9 mouse cellular contexts compared by ENCODE assay signal in the genomic region with DNA sequence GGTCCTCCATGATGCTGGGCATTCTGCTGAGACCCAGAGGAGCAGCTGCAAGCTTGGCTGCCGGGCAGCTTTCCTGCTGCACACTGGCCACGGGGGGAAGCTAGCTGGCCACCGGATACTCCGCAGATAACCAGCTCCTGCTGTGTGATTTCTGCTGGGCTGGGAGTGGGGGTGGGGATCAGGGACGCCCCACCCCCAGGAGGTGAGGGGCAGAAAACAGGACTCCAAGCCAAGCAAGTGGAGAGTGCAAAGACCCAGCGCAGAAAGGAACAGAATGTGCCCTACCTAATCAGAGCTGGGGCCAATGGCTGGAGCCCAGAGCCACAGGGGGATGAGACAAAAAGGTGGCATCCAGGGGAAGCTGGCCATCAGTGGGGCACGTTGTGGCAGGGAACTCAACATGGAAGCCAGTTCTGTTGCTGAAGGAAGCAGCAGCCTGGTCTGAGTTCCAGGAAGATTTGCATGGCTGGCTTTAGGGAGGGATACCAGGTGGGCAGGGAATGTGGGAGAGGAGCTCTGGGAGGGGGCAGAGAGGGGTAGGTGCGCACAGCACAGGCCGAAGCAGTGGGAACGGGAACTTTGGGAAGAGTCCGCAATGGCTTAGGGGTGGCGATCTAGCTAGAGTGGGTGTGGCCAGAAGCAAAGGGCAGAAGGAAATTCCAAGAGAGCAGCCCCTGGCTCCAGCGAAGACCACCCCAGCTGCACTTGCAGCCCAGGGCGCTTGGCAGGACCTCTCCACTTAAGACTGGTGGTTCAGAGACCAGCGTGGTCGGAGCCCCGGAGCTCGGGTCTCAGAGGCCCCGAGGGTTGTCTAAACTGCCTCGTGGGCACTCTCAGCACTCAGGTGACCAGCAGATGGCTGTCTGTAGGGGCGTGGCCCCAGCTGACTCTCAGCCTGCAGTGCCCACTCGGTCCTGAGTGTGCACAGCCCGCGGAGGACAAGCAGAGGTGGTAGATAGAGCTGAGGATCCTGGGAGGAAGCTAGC.
DNase-seq lines count a peak whose midpoint lies in the region; ATAC-seq and TF ChIP-seq lines count a peak whose summit lies in the region.
"Had no signal": no experiment of that assay in that cellular context is flagged by ENCODE, and none has a peak within 500 bp of the region (broad histone marks: within the 10 kb centered on the region; RNA-seq: fewer than 3 reads in every experiment).

No protein-coding gene starts in this region.

- TF ChIP-seq CTCF in left cerebral cortex, adult 2 months (IDR thresholded peaks at IDR 0.05): no peak; the same call in 1 of the 2 replicates

- DNase-seq in left cerebral cortex, adult 2 months (ENCODE audit: extremely low spot score in 1 of 2, low spot score in 2 of 2): peak in 1 of 2 experiments; percentile 51
- no peak for DNase-seq in left cerebral cortex, adult 11 months (ENCODE audit: low spot score)
- peak; percentile 77 for DNase-seq in embryo, embryonic 10 days (ENCODE audit: low spot score)
- peak; percentile 67 to 70 for DNase-seq in heart, adult 9 months (ENCODE audit: low spot score in 2 of 2)
- DNase-seq in kidney, adult 8-10 months: peak; percentile 83 to 84

- H3K36me3 ChIP-seq in lung, embryonic 15.5 days: no peaks in the 10 kb centered on the region
- no peaks in the 10 kb centered on the region for H3K36me3 ChIP-seq in stomach, embryonic 15.5 days
- H3K36me3 ChIP-seq: G1E had no signal

- peaks cover 76% of the 10 kb centered on the region for H3K4me1 ChIP-seq in lung, embryonic 15.5 days
- H3K4me1 ChIP-seq in stomach, embryonic 15.5 days: peaks cover 81% of the 10 kb centered on the region

- intact Hi-C loops in left cerebral cortex, adult 2 months (cut with DNase I): no loop called here

- peak overlapping the region; percentile 68 for H3K4me2 ChIP-seq in lung, embryonic 15.5 days
- H3K4me2 ChIP-seq in stomach, embryonic 15.5 days: peak overlapping the region; percentile 60

- no peaks in the 10 kb centered on the region for H3K27me3 ChIP-seq in lung, embryonic 15.5 days
- H3K27me3 ChIP-seq in stomach, embryonic 15.5 days (replicated peaks): no peaks in the 10 kb centered on the region

- no peak for ATAC-seq in lung, embryonic 15.5 days (ENCODE audit: borderline replicate concordance, extremely low read depth, low FRiP score, low TSS enrichment)
- no peak for ATAC-seq in stomach, embryonic 15.5 days (ENCODE audit: insufficient read depth, low FRiP score, low read depth)
- no peak for ATAC-seq in activated CD4-positive, CD25-positive, alpha-beta regulatory T cell, adult 4 months

- 2% methylated on average over 24 of the region's 24 CpGs for WGBS in lung, embryonic 15.5 days
- 5% methylated on average over 24 of the region's 24 CpGs for WGBS in stomach, embryonic 15.5 days

- no peak overlapping the region for H3K4me3 ChIP-seq in left cerebral cortex, adult 2 months
- peak overlapping the region; percentile 12 for H3K4me3 ChIP-seq in lung, embryonic 15.5 days
- H3K4me3 ChIP-seq in stomach, embryonic 15.5 days (replicated peaks): 0 out of 2 replicates have a peak overlapping the region, but pooled peaks have one; percentile 1

- H3K9me3 ChIP-seq in lung, embryonic 15.5 days: no peaks in the 10 kb centered on the region
- H3K9me3 ChIP-seq in stomach, embryonic 15.5 days: no peaks in the 10 kb centered on the region
- H3K9me3 ChIP-seq: G1E had no signal

- peak overlapping the region; percentile 100 for H3K27ac ChIP-seq in left cerebral cortex, adult 2 months
- peak overlapping the region; percentile 99 for H3K27ac ChIP-seq in lung, embryonic 15.5 days
- H3K27ac ChIP-seq in stomach, embryonic 15.5 days: peak overlapping the region; percentile 98

- H3K9ac ChIP-seq in lung, embryonic 15.5 days: peak overlapping the region; percentile 47
- peak overlapping the region; percentile 11; the same call in 1 of the 2 replicates for H3K9ac ChIP-seq in stomach, embryonic 15.5 days
